Mouse (Mus musculus): ENCODE measurements at regions not wholly inside any gene's neighbourhood (a gene's known extent, or its start where the extent isn't known, plus 50 kb on each side); places are given as distances from the start of the nearest gene placed in this dataset.
"Not testable (repeated sequence)": the region's sequence is repeated elsewhere in the genome, so short reads cannot be mapped to it uniquely, and the experiment has no call there.

DNA sequence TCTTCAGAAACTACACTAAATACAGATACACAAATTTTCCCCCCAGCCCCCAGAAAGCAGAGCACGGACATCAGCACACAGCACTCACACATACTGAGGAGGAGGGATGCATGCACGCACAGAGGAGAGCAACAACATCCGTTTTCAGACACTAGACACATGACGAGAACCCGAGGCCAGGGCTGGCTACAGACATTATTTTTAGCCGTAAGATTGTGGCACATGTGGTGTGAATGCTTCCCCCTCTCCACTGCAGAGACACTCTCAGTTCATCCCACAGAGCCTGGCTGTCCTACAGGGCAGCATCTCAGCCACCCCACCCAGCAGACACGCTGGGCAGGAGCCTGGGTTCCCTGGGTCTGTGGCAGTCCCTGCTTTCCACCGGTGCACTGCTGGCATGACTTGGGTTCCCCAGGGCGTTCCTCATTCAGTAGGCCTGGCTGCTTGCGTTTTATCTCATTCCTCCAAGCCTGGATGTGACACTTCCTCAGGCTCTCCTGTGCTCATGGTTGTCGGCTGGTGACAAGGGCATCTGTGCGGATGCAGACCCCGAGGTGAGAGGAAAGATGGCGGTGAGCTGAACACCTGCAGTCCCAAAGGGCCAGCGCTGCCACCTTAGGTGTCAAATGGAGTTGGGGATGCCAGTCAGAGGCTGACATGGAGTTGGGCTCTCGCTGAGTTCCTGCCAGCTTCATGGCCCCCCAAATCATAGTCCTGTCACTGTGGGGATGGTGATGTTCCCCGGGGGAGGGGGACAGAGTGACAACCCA is 247.1 kb upstream of the Myt1l start:
- peak; percentile 48 for DNase-seq

DNA sequence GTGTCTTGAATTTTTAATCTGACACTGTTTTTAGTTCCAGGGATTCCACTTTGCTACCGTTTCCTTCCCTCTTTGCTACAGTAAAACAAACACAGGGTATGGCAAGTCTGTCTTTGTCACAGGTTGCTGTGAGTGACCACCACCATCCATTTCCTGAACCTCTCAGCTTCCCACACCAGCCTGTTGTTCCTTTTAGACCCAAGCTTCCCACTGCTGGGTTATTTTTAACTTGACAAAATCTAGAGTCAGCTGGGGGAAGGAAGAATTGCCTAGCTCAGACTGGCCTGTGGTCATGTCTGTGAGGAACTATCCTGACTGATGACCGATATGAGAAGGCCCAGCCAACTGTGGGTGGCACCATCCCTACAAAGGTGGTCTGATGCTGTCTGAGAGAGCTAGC is 239.4 kb upstream of the Myt1l start:
- no peak for DNase-seq

DNA sequence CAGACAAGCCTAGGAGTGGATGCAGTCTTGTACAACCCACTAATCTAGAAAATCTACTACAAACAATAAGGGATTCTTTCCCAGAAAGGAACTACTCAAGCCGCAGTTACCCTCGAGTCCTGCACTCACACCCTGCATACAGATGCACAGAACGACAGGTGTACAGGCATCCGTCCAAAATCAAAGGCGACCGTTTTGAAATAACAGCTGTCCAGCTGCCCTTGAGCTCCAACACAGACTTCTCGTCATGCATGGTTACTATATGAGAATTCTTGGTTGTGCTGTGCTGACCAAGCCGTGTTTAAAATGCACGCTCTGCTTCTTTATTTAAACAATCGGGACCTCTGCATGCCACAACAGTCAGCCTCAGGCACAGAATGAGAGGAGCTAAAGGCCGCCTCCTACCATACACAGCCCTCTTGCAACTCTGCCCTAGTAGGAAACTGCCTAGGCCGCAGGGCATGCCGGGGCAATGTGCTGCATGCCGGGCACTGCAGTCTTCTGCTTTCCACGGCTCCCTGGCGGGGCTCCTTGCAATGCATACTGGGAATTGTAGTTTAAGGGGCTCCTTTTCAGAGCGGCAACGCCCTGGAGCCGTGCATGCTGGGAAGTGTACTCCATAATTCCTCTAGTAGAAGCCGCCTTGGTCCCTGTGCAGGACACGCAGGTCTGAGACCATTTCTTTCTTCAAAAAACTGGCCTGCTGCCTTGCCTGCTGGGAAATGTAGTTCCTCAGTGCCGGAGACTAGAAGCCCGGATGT is 237.4 kb upstream of the Myt1l start:
- peak; percentile 99 for DNase-seq

DNA sequence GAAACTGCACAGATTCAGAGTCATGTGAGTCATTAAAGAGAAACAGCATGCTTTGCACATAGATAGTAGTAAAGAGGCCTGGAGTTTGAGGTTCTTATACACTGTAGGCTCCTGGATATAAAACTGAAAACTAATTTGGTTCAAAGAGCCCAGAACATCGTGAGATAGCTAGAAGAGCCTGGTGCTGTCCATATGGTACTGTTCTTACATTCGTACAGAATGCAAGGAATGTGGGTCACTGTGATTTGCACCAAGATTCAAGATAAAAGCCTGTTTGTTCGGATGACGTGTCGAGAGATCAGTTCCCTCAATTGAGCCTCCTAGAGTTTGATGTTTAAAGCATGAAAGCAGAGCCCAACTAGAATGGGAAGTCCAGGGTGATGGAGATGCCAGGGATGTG is 230.2 kb upstream of the Myt1l start:
- no peak for DNase-seq

DNA sequence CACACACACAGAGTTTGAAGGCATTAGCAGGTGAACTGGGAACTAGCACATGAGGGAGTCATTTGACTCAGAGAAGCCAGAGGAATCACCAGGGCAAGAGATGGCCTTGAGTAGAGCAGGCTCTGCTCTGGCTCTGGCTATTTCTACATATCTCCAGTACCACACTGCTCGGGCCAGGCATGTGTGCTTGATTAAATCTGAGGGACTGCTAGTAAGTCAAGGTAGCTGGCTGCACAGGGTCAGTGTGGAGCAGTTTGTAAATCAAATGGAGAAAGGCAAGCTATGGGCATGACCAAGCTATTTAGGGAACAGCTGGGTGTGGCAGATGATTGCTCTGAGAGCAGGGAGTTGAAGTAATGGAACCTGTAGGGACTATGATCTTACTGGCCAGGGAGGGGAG is 212.5 kb upstream of the Myt1l start:
- no peak for DNase-seq

DNA sequence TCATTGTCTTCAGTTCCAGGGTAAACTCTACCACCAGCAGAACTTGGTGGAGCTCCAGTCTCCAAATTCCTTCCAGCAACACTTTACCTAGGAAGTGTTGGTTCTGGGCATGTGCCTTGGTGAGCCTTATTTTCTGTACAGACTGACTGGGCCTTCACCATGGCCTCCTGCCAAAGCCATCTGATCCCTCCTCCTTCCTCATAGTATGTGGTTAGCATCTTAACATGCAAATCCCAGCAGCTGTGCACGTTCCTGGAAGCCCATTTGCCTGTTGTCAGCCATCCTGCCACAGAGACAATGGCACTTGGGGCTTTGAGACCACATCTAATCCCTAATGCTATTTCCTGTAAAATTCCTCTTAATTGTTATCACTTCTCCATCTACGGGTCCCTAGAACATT is 206.7 kb upstream of the Myt1l start:
- DNase-seq: no peak

DNA sequence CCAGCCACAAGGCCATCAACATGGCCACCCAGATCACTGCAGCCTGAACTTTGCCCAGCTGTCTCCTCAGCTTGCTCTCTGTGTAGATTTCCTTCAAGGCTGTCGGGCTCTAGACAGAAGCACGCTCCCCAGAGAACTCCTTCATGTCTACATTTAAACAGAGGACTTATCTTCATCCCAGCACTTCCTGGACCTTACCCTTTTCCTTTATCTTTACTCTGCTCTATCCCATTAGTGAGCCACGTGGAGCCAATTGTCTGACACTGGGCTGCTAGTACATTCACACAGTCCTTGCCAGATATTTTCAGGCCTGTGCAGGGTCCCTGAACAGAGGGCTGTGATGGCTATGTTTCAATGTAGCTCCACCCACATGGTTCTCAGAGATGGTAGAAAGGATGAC is 204.7 kb upstream of the Myt1l start:
- no peak for DNase-seq

DNA sequence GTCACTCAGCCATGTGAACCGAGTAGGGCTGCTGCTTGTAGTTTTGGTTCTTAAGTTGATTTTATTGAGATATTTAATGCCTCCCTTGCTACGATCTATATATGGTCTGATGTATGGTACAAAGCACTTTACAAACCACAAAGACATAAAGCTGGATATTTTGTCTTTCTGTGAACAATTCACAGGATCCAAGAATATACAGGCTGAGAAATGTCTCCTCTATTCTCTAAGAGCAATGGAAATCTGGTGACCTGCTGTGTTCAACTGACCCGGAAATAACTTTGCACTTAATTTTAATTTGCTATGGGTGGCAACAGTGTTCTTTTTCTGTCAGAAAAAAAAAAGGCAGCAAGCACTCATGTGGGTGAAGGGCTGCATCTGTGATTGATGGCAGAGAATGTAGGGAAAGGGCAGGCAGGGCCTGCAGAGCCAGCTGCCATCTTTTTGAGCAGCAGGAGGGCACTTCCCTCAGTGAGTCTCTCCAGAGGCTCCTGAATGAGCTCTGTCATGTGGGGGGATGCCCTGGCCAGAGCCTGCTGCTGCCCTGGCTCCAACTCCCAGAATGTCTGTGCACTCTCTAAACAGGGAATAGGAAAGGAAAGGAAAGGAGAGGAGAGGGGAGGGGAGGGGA is 192.2 kb upstream of the Myt1l start:
- DNase-seq: no peak

DNA sequence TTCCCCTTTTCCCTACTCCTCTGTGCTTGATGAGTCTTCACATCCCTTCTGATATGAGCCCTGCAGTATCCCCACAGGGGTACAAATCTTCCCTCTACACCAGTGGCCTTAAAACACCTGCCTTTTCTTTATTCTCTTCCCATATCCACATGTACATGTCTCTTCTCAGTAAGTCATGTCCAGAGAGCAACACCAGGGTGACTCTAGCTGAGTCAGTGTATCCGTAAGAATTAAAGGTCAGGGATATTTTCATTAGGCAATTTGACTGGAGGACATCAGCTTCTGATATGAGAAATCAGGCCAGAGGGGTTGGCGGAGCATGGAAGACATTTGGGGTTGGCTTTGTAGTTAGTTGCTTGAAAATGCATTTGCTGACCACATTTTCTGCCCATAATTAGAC is 190.8 kb upstream of the Myt1l start:
- no peak for DNase-seq

DNA sequence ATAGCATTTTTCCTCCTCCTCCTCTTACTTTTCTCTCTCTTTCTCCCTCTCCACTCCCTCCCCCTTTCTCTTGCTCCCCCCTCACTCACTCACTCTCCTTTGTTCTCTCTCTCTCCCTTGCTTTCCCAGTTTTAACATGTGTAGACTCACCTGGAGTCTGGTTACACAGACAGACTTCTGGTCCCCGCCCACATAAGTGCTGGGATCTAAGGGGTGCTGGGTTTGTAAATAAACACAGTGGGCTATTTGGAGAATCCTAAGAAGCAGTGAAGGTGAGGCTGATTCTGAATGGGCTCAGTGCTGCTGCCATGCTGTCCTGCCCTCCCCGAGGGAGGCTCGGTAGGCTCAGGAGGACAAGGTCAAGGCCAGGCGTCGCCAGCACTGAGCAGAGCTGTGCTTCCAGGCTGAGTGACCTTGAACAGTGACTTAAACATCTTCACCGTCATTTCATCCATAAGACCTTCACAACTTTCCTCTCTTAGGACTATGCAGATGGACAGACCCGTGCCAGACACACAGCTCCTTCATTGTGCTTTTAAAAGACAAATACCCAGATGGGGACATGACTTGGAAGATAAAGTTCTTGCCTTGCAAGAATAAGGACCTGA is 186.7 kb upstream of the Myt1l start:
- DNase-seq: no peak

DNA sequence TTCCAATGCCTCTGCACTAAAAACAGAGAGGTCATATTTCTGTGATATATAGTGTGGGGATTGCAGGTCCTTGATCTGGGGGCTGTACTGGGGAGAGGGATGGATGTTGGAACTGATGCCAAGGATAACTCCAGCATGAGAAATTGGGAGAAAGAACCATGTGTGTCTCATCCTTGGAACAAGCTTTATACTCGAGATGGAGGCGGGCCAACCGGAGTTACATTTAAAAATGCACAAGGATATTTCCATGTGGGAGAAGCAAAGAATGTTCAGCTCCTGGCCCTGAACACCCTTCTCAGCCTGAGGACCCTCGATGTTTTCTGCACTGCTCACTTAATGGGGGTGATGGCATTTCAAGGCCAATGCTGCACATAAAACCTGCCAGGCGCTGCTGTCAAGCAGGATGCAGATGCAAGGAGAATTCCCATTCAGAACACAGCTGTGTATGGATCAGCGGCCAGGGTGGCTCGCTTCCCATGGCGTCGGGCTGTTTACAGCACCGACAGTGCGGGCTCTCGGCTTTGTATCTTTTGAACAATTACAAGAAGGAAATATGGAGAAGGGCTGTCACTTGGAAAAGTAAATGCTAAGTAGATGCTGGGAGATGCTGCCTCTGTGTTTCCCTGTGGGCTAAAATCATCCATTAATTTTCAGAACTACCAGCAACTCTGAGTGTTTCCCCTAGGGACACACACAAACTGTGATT is 184.9 kb upstream of the Myt1l start:
- DNase-seq: peak; percentile 25

DNA sequence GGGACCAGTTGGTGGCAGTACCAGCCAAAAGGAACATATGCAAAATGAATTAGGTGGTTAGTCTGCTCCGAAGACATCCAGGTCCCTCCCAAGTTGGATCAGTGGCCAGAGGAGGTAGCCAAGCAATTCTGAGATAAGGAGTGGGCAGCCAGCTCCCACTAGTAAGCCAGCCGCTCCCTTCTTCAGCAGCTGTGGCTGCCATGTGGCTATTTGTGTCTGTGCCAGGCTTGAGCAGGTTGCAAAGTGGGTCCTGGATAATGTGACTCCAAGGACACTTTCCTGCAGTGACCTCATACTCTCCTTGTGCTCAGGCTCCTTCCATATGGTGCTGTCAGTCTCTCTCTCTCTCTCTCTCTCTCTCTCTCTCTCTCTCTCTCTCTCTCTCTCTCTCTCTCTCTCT is 179.5 kb upstream of the Myt1l start:
- DNase-seq: peak; percentile 22

DNA sequence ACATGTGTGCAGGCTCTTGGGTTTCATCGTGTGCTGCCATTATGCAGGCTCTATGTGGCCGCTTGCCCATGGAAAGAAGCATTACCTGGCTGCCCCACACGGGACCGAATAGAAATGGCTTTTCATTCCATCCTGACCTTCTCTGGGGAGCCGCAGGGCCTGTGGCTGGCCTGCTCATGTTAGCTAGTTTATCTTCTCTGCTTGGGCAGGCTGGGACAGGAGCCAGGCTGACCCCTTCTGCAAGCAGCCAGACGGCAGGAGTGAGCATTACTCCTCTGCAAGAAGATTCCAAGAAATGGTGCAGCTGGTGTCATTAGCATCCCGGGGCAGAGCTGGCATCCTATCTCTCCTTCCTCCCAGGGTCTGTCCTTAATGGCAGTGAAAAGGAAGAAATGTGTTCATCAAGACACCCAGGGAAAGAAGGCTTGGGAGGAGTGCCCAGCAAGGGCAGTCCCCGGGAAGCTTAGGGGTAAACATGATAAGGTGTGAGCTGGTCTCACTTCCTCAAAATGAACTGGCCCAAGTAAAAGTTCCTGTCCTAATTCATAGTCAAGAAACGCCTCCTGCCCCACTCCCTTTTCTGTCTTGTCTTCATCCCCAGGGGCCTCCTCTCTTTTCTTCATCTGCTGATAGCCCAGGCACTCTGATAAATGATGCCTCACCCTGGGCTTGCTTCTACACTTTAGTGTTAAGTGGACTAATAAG is 178.9 kb upstream of the Myt1l start:
- no peak for DNase-seq

DNA sequence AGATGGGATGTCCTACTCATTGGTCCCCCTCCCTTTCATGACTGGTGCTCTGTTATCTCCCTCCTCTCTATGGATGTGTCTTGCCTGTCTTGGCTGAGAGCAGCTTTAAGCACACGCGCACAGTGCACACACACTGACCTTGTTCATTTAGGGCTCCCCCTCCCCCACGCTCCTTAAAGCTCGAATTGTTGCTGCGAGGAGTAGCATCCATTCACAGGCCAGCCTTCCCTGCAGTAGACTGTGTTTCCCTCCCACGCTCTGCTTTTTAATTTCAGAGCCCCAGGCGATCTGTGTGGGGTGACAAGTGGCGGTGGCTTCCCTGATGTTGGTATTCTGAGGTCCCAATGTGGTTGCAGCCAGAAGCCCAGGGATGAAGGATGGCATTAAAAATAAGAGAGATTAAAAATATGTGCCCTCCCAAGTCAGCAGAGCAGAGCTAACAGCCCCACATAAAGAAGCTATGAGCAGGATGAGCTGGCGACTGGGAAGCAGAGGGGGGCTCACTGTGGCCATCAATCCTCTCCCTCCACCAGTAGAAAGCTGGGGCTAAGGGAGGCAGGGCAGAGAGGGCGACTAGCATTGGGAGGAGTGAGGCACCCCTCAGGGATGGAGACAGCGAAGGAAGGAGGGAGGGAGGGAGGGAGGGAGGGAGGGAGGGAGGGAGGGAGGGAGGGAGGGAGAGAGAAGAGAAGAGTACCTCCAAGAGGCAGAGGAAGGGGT is 174.2 kb upstream of the Myt1l start:
- DNase-seq: peak; percentile 59

DNA sequence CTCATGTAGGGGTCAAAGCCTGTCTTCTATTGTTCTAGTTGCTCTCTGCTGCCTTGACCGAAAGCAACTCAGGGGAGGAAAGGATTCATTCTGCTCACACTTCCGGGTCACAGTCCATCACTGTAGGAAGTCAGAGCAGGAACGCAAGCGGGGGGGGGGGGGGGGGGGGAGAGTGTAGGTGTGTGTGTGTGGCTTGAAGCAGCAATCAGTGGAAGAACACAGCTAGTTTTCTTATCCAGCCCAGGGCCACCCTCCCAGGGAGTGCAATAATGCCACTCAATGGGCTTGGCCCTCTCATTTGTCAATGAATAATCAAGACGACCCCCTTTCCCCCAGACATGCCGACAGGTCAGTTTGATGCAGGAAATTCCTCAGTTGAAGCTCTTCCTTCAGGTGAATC is 173.4 kb upstream of the Myt1l start:
- DNase-seq: no peak

DNA sequence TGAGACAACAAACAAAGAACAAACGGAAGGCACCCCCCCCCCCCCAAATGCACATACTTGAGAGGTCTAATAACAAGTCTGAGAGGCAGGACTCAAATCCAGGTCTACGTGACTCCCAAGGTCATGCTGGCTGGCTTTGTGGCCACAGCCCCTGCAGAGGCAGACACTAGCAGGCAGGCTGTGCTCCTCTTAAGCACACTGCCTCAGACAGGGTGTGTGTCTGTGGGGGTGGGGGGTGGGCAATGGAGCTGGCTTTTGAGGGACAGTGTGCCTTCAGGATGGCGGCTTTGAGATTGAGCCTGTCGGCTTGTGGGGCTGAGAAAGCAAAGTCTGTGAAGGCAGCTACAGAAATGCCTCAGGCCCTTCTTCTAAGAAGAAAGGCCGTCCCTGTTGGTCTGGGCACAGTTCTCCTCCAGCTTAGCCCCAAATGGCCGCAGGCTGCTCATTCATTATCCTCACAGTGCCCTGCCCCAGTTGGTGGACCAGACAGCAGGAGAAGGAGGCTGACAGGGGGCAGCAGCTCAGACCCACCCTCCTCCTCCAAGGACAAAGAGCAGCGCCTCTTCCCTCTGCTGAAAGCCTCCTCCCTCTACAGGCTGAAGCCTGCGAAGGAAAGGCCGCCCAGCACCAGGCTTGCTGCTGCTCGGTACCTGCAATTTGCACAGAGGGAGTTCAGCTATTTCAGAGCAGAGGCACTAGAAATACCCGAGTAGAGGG is 171.3 kb upstream of the Myt1l start:
- DNase-seq: peak; percentile 30

DNA sequence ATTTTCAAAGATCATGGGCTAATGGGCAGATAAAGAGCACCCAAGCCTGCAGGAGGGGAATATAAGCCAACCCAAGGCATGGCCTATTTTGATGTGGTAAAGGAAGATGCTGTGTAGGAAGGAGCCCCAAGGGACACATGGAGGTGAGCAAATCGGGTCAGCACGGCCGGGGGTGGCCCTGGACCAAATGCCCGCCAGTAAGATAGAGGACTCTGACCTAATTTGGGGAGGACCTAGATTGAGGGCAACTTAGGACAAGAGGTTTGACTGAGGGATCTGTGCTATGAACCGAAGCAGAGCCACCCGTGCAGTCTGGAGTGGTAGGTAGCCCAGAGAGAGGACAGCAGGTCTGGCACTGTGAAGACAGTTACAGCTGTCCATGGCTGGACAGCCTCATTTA is 166.9 kb upstream of the Myt1l start:
- DNase-seq: no peak

DNA sequence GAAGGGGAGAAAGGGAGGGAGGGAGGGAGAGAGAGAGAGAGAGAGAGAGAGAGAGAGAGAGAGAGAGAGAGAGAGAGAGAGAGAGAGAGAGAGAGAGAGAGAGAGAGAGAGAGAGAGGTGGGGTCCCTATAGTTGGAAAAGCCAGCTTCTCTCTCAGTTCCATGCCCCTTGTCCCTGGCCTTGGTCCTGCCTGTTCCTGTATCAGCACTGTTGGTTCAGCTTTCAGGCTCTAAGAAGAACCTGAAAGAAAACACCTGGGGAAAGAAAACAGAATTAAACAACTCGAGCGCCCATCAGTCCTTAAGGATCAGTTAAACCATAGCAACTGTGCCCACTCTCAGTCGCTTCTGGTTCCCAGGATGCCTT is 160.5 kb upstream of the Myt1l start:
- not testable (repeated sequence) for DNase-seq

DNA sequence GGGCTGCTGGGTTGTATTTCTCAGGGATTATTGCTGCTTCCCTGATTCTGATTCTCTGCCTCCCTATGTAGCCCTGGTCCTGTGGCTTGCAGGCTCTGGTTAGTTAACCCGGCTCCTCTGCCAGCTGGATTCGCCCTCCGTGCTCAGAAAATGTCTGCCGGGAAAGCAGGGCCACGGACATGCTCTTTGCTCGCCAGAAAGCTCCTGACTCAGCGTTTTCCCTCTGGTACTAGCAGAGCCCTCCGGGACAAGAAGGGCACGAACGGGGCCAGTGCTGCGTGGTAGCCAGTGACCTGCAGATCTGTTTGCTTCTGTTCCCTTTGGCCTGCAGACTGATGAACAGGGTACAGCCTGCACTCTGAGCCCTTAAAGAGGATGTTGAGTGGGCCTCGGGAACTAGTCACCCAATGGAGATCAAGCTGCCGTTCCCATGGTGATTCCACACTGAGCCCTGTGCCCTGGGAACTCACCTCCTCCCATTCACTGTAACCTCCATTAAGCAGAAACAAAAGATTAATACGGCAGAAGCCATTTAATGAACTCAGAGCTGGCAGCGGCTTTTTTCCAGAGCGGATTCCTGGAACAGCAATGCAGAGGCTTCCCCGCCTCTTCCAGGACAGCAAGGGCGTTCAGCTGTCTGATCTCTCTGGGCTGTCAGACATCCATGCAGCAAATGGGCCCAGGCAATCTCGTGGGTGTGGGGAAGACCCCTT is 159.9 kb upstream of the Myt1l start:
- DNase-seq: peak; percentile 76

DNA sequence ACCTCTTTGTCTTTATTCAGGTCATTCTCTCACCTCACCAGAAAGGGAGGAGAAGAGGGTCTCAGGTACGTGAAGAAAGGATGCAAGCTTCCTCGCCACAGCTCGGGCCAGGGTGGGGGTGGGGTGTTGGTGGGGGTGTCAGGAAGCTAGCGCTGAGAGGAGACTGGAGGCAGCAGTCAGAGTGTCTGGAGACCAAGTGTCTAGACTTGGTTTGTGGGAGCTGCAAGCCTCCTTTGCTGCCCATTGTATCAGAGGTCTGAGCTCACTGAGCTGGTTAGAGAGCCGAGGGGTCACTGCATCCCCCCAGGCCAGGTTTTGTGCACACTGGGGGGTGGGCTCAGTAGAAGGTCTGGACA is 159.4 kb upstream of the Myt1l start:
- DNase-seq: no peak

All from right cerebral cortex, adult 18-20 months (tissue).